Mouse (Mus musculus) c-Kit-positive CD71-negative TER-119-negative erythroid progenitor cells, embryonic 14.5 days (primary cell): ENCODE results near the gene Tbc1d22a.
"Not testable (repeated sequence)": the region's sequence is repeated elsewhere in the genome, so short reads cannot be mapped to it uniquely, and the experiment has no call there.

Source experiments
- DNase-seq: peaks from one replicate; pipeline ENCODE4 v3.0.0-alpha.2; 2013; ENCODE audit warnings: low read depth

Gene Tbc1d22a

DNA sequence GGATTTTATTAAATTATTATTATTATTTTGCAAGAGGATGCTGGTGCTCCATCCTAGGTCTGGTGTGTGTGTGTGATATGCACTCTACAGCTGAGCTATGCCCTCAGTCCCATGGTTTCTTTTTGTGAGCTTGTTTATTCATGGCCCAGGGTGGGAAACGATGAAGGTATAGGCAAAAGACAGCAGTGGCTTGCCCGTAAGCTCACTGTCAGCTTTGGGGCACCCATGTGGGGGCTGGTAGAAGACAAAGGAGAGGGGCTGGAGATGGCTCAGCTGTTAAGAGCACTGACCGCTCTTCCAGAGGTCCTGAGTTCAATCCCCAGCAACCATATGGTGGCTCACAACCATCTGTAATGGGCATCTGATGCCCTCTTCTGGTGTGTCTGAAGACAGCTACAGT, 32.9 kb upstream of the Tbc1d22a start:
- not testable (repeated sequence) for DNase-seq

DNA sequence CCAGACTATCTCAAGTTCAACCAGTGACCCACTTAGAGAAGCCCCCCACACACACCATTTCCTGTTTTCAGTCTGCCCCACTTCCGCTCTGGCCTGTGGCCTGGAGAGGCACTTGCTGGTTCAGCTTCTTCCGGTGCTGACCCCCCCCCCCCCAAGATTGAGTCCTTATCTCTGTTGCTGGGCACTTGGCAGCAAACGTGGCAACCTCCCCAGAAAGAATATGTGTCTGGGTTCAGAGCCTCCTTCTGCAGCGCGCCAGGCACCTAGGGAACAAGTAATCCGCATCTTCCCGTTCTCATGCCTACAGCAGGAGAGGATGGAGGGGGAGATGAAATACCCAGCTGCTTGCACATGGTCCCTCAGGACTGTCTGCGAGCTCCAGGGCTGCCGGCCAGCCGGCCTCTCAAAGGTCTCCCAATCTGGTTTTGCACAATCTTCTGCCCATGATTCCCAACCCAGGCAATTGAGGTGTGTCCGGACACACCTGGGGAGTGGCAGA, 32.3 kb upstream of the Tbc1d22a start:
- no peak for DNase-seq

DNA sequence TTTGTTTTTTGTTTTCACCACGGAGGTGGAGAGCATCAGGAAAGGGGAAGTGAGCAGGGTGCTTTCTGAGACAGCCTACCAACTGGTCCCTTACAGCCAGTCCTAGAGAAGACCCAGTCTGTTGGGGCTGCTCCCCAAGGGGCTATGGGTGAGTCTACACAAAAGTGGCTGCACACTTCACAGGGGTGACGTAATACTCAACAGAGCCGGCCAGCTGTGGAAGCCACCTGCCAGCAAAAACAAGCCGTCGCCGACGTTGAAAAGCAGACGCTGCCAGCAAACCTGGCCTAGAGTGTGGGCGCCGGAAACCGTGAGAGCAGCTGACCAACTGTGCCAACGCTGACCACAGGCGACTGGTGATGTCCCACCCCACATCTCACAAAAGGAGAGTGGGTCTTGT, 31.6 kb upstream of the Tbc1d22a start:
- DNase-seq, result no peak

DNA sequence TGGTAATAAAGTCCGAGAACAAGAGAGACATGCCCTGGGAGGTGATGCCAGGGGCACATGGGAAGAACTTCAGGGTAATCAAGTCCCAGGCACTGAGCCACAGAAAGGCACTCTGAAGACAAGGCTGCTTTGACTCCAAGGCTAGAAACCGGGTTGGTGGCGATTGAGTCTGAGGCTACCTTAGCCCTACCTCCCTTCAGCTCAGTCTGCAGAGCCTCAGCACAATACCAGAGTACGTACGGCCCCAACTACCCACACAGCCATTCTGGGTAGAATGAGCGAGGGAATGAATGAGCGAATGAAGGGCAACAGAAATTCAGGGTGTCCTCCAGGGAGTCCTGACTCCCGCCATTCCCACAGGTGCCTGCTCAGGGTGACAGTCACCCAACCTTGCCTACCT, 30.8 kb upstream of the Tbc1d22a start:
- DNase-seq, result no peak

DNA sequence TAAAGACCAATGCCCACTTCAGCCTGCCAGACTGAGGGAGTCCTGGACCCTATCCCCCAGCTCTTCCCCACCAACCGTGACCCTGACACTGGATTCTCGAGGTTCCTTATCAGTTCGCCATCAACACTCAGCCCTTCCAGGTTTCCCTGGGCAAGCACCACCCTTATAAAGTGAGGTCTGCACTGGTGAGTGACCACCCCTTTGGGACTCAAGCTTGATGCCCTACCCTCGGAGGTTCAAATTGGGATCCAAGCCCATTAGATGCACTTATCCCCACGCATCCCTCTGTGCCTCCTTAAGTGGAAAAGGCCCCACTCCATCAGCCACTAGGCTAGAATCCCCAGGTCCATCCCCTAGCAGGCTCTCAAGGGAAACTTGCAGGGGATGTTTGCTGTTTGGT, 30.2 kb upstream of the Tbc1d22a start:
- no peak for DNase-seq

DNA sequence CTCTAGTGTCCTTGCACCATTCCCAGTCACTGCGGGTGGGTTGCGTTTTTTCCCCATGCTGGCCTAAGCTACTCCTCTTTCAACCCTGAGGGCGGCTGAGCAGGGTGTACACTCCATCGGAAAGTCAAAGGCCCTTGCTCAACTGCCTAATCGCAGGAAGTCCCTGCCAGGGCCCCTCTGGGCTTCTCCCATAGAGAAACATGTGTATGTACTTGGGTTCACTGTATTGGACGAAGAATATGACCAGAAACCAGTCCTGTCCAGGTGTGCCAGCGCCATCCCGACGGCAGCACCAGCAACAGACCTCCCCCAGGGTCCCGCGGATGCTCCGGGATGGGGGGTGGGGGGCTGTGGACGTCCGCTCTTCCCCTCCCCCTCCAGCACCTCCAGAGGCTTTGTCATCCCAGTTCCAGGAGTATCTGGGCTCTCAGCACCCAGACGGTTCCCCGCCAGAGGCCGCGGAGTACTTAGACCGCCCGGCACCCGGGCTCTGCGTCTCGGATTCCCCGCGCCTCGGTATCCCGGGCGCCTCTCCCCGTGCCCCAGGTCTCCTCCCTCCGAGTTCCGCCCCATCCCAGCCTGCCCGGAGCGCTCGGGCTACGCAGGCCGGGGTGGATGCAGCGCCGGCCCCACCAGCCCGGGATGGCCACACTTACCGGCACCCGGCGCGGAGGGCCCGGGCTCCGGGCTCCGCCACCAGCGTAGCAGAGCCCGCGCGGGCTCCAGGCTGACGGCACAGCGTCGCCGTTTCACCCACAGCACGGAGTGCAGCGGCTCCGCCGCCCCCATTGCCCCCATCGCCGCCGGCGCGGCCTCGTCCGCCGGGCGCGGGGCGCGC, 29.2 kb upstream of the Tbc1d22a start:
- no peak for DNase-seq

DNA sequence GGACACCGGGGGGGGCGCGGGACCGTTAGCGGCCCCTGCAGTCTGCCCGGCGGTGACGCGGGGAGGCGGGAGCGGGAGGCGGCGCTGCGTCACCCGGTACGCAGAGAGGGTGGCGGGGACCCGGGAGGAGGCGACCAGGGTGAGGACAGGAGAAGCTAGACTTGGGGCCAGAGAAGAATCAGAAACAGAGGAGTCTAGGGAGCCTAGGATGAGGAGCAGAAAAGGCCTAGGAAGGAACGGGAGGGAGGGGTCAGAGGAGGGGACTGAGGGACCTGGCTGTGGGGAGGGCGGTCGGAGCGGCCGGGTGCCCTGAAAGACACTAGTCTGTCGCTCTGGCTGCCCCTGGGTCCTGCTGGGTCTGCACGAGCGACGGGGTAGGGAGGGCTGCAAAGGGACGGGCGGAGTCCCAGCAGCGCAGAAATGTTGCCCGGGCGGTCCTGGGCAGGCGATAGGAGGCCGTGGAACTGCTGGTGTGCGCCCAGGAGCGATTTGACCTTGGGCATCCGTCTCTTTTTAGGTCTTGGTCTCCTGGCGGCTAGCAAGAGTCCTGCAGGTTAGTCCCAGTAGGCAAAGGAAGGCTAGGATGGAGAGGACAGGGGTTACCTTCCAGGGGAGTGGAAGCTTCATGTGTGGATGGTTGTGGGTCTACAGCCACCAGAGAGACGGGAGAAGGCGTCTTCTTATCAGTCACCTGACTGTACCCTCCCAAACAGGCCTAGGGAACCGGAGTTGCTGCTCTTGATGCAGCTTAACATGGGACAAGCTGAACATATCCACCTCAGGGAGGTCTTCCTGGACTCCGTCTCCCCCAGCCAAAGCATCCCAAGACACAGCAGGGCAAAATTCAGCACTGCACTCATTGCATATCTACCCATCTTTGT, 28.3 kb upstream of the Tbc1d22a start, which contains the start of gene Cerk:
Gene Cerk, minus strand, starts transcription at position 453 of the 881 bp plus-strand sequence.
- no peak for DNase-seq

DNA sequence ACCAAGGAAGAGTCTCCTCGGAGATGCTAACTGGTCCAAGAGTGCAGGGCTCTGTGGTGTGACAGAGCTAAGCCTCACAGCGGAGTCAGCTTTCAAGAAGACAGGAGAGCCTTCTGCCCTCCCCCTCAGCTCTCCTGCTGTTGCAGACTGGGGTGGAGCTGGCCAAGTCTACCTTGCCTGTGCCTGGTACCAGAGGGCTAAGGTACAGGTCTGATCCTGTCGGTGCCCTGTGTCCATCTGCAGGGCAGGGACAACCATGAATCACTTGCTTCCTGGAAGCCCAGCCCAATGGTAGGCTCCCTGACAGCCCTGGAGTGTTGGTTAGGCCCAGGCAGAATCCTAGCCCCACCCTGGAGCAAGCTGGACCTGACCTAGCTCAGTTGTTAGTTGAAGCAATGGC, 27.6 kb upstream of the Tbc1d22a start:
- no peak for DNase-seq

DNA sequence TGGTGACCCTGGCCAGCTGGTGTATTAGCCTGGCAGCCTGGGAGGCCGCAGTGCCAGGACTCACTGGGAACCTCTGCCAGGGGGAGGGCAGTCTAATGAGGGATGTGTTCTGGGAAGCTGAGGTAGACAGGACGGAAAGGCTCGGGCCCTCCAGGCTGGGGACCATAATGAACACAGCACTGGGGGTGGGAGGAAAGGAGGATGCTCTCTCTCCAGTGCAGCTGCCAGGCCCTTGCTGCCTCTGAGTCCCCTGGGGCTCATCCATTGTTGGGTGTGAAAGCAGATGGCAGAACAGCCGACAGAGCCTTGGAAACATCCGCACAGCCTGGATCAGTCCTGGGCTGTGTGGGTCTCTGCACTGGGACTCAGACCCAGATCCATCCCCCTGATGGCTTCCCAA, 26.1 kb upstream of the Tbc1d22a start:
- DNase-seq, result no peak

DNA sequence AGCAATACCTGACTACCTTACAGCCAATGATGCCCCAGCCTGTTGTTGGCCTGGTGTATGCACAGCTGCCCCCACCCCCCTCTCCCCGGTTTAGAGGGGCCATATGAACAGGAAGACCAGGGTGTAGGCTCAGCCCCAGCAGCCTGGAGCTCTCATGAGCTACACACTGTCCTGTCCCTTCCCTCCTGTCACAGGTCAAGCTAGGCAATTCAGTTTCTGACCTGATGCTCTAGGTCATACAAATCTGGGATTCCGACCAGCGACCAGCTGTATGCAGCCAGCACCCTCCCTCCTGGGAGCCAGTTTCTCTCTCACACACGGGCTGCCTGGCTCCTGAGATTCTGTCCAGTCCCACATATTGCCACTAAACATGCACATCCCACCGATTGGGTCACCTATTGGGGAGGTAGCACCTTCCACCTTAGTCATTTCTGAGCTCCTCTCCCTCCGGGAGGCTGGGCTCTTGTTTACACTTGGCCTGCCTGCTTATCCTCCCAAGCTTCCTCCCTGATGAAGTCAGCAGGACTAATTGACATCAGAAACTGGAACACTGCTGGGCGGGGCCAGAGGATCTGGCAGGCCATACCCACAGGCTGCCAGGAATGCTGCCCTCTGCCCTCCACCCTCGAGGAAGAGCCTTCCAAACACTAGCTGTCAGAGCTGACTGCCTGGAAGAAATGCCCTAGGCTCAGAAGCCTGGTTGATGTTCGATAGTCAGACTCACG, 25.4 kb upstream of the Tbc1d22a start:
- DNase-seq, result no peak

DNA sequence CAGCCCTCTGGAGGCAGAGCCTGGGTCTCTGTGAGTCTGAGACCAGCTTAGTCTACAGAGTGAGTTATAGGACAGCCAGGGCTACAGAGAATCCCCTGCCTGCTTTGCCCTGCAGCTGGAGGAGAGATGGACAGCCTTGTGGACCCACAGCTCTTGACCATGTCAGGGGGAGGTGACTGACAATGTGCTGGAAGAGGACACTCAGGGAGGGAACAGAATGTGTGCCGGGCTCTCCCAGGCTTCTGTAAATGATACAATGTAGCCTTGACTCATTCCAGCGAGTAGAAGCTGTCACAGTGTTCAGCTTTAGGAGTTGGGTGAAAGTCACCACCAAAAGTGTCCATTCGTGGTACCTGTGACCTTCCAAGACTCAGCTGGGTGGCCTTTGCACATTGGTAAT, 23.9 kb upstream of the Tbc1d22a start:
- no peak for DNase-seq

DNA sequence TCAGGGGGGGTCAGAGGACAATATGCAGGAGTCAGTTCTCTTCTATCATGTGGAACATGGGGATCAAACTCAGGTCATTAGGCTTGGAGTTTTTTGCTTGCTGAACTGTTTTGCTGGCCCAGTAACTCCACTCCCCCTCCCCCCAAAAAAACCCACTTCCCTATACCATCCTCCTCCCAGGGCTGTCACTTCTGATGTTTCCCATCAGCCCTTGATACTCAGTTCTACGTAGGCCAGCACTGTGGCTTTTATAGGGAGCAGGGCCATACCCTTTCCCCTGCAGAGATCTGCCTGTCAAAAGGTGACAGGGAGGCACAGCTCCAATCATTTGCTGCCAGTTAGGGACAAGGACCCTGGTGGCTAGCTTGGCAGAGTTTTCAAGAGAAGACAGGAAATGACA, 22.8 kb upstream of the Tbc1d22a start:
- no peak for DNase-seq

DNA sequence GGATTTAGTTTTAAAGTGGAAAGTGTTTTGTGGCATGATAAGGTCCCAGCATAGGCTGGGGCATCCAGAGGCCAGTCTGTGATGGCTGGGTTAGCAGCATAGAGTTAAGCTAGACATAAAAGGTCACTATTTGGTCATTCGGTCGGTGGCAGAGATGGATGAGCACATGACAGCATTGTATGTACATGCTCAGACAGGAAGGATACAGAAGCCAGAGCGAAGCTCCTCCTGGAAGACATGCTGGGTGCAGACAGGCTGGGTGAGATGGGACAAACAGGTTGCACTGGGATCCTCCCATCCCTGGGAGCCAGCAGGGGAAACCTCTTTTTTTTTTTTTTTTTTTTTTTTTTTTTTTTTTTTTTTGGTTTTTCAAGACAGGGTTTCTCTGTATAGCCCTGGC, 22.3 kb upstream of the Tbc1d22a start:
- DNase-seq, result no peak

DNA sequence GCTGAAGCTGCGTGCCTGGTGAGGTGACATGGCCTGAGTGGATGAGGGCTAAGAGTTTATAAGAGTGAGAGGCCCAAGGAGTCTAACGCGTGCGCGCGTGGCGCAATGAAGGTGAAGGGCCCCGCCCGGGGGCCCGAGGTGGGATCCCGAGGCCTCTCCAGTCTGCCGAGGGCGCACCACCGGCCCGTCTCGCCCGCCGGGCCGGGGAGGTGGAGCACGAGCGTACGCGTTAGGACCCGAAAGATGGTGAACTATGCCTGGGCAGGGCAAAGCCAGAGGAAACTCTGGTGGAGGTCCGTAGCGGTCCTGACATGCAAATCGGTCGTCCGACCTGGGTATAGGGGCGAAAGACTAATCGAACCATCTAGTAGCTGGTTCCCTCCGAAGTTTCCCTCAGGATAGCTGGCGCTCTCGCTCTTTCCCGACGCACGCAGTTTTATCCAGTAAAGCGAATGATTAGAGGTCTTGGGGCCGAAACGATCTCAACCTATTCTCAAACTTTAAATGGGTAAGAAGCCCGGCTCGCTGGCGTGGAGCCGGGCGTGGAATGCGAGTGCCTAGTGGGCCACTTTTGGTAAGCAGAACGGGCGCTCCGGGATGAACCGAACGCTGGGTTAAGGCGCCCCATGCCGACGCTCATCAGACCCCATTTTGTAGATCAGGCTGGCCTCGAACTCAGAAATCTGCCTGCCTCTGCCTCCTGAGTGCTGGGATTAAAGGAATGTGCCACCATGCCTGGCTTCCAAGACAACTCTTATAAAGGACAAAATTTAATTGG, 19.4 kb upstream of the Tbc1d22a start:
- DNase-seq, result not testable (repeated sequence)

DNA sequence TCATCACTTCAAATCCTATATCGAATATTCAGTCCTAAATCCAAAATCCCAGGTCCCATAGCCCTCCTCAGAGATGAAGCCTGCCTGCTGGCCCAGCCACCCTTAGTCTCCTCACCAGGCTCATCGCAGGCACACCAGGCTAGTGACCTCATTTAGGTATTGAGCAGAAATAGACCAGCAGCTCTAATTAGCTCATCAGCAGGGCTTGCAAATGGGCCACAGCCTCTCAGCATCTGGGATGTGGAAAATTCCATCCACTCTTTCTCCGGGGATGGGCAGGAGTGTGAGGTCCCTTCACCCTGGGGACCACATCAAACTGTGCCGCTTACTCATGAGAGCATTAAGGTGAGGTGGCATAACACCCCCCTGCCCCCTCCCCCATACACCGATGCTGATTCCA, 15.2 kb upstream of the Tbc1d22a start:
- DNase-seq, result no peak

DNA sequence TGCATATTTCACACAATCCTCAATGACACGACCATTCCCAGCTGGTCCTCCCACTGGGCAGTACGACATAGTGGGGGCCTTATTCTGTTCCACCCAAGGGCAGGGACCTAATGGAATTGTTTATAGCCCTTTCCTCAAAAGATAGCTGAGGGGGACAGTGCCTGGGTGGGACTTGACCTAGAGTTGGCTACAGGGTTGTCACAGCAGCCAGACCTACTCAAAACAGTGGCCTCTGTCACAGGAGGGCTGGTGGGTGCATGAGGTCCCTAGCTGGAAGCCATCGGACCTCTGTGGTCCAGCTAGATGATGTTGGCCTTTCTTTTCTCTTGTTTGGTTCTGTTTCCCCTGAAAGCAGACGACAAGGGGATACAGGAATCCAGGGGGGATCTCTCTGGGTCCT, 14.8 kb upstream of the Tbc1d22a start:
- DNase-seq, result no peak

DNA sequence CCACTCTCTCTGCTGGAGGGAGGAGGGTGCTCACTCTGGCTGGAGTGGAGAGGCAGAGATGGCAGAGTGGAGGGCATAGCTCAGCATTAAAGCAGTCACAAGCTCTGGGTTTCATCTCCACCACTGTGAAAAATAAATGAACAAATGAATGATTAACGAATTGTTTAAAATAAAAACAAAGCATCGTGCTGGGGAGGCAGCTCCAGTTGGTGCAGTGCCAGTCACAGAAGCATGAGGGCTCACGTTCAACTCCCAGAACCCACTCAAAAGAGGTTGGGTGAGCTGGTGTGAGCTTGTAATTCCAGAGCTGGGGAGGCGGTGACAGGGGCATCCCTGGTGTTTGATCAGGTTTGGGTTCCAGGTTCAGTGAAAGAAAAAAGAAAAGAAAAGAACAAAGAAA, 14.1 kb upstream of the Tbc1d22a start:
- no peak for DNase-seq

DNA sequence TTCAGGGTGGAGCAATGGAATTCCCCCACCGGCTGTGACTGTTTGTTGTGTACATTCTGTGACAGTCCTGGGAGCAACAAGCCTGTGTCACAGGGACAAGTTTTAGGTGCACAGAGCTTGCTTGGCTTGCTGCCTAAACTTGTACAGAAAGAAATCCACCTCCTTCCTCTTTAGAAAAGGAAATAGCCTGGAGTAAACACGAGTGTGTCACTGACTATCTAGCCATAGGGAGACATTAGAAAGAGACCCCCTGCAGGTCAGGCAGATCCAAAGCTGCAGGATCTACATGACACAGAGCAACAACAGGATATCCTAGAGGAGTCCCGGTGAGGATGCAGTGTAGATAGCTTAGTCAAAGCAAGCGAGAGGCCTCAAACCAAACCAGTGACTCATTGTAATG, 13.2 kb upstream of the Tbc1d22a start:
- no peak for DNase-seq

DNA sequence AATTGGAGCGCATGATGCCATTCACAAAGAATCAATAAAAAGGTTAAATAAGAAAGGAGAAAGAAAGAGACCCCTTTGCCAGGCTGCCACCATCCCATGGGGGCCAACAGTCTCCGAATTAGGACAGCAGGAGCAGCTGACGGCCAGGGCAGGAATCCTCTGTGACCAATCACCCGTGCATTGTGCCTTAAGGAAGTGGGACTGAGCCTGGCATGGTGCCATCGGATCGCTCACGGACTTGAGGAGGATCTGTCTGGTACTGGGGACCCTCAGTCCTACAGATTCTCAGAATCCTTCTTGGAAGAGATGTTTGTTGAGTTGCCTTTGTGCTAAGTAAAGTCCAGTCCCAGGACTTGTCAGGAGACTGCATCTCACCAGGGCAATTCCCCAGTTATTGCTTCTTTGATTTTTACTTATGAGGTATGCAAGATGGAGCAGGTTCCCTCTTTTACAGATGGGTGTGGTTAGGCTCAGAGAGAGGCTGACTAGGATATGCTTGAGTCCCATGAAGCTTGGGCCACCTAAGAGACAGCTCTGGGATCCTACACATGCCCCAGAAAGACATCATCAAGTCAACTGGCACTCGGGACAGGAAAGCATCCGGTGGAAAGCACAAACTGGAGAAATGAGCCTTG, 12.4 kb upstream of the Tbc1d22a start:
- DNase-seq, result no peak

DNA sequence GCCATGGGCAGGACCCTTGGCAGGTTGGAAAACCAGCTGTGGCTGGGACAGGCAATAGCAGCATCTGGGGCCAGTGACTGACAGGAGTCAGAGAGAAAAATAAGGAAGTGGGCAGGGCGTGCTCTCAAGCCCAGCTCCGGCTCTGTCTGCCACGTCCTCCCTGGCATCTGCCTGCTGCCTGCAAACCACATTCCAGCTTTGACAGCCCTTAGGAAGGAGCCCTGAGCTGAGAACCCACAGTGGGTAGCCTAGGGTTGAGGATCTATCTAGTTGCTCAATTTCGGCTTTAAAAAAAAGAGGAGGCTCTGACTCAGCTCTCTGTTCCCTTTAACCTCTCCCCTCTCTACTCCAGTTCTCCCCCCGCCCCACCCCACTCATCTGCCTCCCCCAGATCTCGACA, 11.6 kb upstream of the Tbc1d22a start:
- DNase-seq, result no peak

DNA sequence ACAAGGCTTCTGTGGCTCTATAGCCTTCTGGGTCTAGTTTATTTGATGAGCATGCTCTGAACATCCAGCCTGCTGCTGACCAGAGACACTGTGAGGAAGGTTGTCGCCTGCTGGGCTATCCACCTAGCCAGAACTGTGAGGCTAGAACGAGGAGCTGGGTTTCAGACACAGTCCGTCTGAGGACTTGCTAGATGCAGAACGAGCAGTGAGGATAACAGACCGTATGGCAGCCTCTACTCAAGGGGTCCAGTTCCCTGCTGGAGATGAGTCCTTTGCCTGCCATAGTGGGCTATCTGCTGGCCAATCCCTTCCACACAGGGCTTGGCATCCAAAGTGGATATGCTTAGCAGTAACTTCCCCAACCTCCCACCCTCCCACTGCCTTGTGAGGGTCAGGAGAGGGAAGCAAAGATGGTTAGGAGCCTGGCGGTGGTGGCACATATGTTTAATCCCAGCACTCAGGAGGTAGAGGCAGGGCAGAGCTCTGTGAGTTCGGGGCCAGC, 10.9 kb upstream of the Tbc1d22a start:
- DNase-seq, result no peak
